Mouse (Mus musculus): Measurements from ENCODE around the gene Zfp292. TPM values are rescaled to one million over a fixed set of nuclear protein-coding genes. Genes with fewer than 3 reads are reported as not detected.

The Zfp292 gene
- total RNA-seq, 2 experiments from 2014 or later = 17.3 to 17.5 TPM

GRCm38 (mm10) chr4:34885631-34886351, 3.0 kb upstream of the Zfp292 start:
- DNase-seq = no peak

GRCm38 (mm10) chr4:34883366-34884029, 738 bp upstream of the Zfp292 start:
- no peak for DNase-seq
- intact Hi-C loops (cut with DNase I) = loop anchor here (5.0 kb wide), 1 partner anchor 56 kb away; no protein-coding TSS in a partner anchor

More at GRCm38 (mm10) chr4:34885631-34886351, 3.0 kb upstream of the Zfp292 start:
- intact Hi-C loops (cut with DNase I) = loop anchor here (5.0 kb wide), 1 partner anchor 108 kb away; the partner anchor contains the start of gene Smim8

GRCm38 (mm10) chr4:34882291-34882769, 430 bp downstream of the Zfp292 start:
- intact Hi-C loops (cut with DNase I) = loop anchor here (5.0 kb wide), 1 partner anchor 55 kb away; no protein-coding TSS in a partner anchor
- peak; percentile 53 to 59 for DNase-seq

- DNase-seq = no peak
- intact Hi-C loops (cut with DNase I) = loop anchor here (5.0 kb wide), 1 partner anchor 55 kb away; no protein-coding TSS in a partner anchor
These were observed 909 bp downstream of the Zfp292 start for GRCm38 (mm10) chr4:34881851-34882250.

GRCm38 (mm10) chr4:34880921-34881650, 1.7 kb downstream of the Zfp292 start:
- no peak for DNase-seq
- intact Hi-C loops (cut with DNase I) = loop anchor here (5.0 kb wide), 1 partner anchor 54 kb away; no protein-coding TSS in a partner anchor

GRCm38 (mm10) chr4:34874234-34874633, 8.5 kb downstream of the Zfp292 start:
- intact Hi-C loops (cut with DNase I) = no loop called here
- DNase-seq = no peak

GRCm38 (mm10) chr4:34872896-34873495, 9.8 kb downstream of the Zfp292 start:
- intact Hi-C loops (cut with DNase I) = no loop called here
- DNase-seq = peak; percentile 23 to 39

- intact Hi-C loops (cut with DNase I) = no loop called here
These were observed 12.9 kb downstream of the Zfp292 start for GRCm38 (mm10) chr4:34869813-34870212.

GRCm38 (mm10) chr4:34861438-34861837, 21.3 kb downstream of the Zfp292 start:
- no peak for DNase-seq
- intact Hi-C loops (cut with DNase I) = no loop called here

More at GRCm38 (mm10) chr4:34869813-34870212, 12.9 kb downstream of the Zfp292 start:
- DNase-seq = no peak

GRCm38 (mm10) chr4:34859416-34859815, 23.3 kb downstream of the Zfp292 start:
- intact Hi-C loops (cut with DNase I) = no loop called here
- DNase-seq = no peak

GRCm38 (mm10) chr4:34858903-34859302, 23.9 kb downstream of the Zfp292 start:
- intact Hi-C loops (cut with DNase I) = no loop called here
- no peak for DNase-seq

- intact Hi-C loops (cut with DNase I) = no loop called here
- DNase-seq = no peak
These were observed 26.8 kb downstream of the Zfp292 start for GRCm38 (mm10) chr4:34855966-34856365.

- intact Hi-C loops (cut with DNase I) = no loop called here
- DNase-seq = no peak
These were observed 30.7 kb downstream of the Zfp292 start for GRCm38 (mm10) chr4:34852051-34852450.

GRCm38 (mm10) chr4:34850156-34850555, 32.6 kb downstream of the Zfp292 start:
- intact Hi-C loops (cut with DNase I) = no loop called here
- no peak for DNase-seq

GRCm38 (mm10) chr4:34847679-34848309, 35.0 kb downstream of the Zfp292 start:
- no peak for DNase-seq
- intact Hi-C loops (cut with DNase I) = no loop called here

- intact Hi-C loops (cut with DNase I) = no loop called here
- DNase-seq = no peak
These were observed 38.9 kb downstream of the Zfp292 start for GRCm38 (mm10) chr4:34843839-34844238.

GRCm38 (mm10) chr4:34842826-34843225, 39.9 kb downstream of the Zfp292 start:
- intact Hi-C loops (cut with DNase I) = no loop called here
- DNase-seq = no peak

GRCm38 (mm10) chr4:34831496-34831895, 51.3 kb downstream of the Zfp292 start:
- intact Hi-C loops (cut with DNase I) = no loop called here
- DNase-seq = no peak

- no peak for DNase-seq
- intact Hi-C loops (cut with DNase I) = loop anchor here (5.0 kb wide), 1 partner anchor 53 kb away; the partner anchor contains the start of gene Zfp292
These were observed 53.3 kb downstream of the Zfp292 start for GRCm38 (mm10) chr4:34829456-34829855.

- intact Hi-C loops (cut with DNase I) = no loop called here
- DNase-seq = no peak
These were observed 58.9 kb downstream of the Zfp292 start for GRCm38 (mm10) chr4:34823901-34824300.

Measured in heart, postnatal 14 days (tissue).